Comparison of ENCODE assay signal across 11 mouse cellular contexts in genomic region chr4:97193176-97193575, GRCm38 (mm10). TPM values are rescaled to one million over a fixed set of nuclear protein-coding genes. Genes with fewer than 3 reads are reported as not detected.
DNase-seq lines count a peak whose midpoint lies in the region; ATAC-seq lines count a peak whose summit lies in the region.
"Had no signal": no experiment of that assay in that cellular context is flagged by ENCODE, and none has a peak within 500 bp of the region (broad histone marks: within the 10 kb centered on the region; RNA-seq: fewer than 3 reads in every experiment).

No protein-coding gene starts in this region.

- H3K27ac ChIP-seq in hindbrain, embryonic 11.5 days (ENCODE audit: low read depth, low read length), result no peak overlapping the region
- H3K27ac ChIP-seq in hindbrain, embryonic 10.5 days, result no peak overlapping the region
- H3K27ac ChIP-seq in forebrain, embryonic 15.5 days (replicated peaks), result no peak overlapping the region
- H3K27ac ChIP-seq in heart, embryonic 12.5 days (ENCODE audit: poor library complexity, severe bottlenecking), result no peak overlapping the region

- no peaks in the 10 kb centered on the region for H3K4me1 ChIP-seq in hindbrain, embryonic 11.5 days (replicated peaks; ENCODE audit: control insufficient read depth, insufficient read depth, low read length)
- peaks cover 9% of the 10 kb centered on the region for H3K4me1 ChIP-seq in hindbrain, embryonic 10.5 days (replicated peaks)
- H3K4me1 ChIP-seq in forebrain, embryonic 15.5 days, result peaks cover 9% of the 10 kb centered on the region
- H3K4me1 ChIP-seq in heart, embryonic 12.5 days (replicated peaks), result no peaks in the 10 kb centered on the region

- no peak for ATAC-seq in hindbrain, embryonic 11.5 days (ENCODE audit: low FRiP score)
- ATAC-seq in forebrain, embryonic 15.5 days (replicated peaks), result peak; percentile 64
- ATAC-seq in heart, embryonic 12.5 days (ENCODE audit: insufficient number of reproducible peaks, low FRiP score), result no peak

- no peaks in the 10 kb centered on the region for H3K36me3 ChIP-seq in hindbrain, embryonic 11.5 days (ENCODE audit: control insufficient read depth, insufficient read depth, low read length)
- no peaks in the 10 kb centered on the region for H3K36me3 ChIP-seq in hindbrain, embryonic 10.5 days
- no peaks in the 10 kb centered on the region for H3K36me3 ChIP-seq in forebrain, embryonic 15.5 days
- no peaks in the 10 kb centered on the region for H3K36me3 ChIP-seq in heart, embryonic 12.5 days

- H3K27me3 ChIP-seq in hindbrain, embryonic 11.5 days (ENCODE audit: control insufficient read depth, insufficient read depth, low read length), result no peaks in the 10 kb centered on the region
- H3K27me3 ChIP-seq in hindbrain, embryonic 10.5 days (ENCODE audit: insufficient read depth, poor library complexity, severe bottlenecking), result no peaks in the 10 kb centered on the region
- no peaks in the 10 kb centered on the region for H3K27me3 ChIP-seq in forebrain, embryonic 15.5 days
- H3K27me3 ChIP-seq in heart, embryonic 12.5 days (replicated peaks), result no peaks in the 10 kb centered on the region

- no peaks in the 10 kb centered on the region for H3K9me3 ChIP-seq in hindbrain, embryonic 11.5 days (ENCODE audit: control insufficient read depth, low read length)
- H3K9me3 ChIP-seq in hindbrain, embryonic 10.5 days, result no peaks in the 10 kb centered on the region
- H3K9me3 ChIP-seq in forebrain, embryonic 15.5 days, result no peaks in the 10 kb centered on the region
- no peaks in the 10 kb centered on the region for H3K9me3 ChIP-seq in heart, embryonic 12.5 days (replicated peaks)

- H3K4me3 ChIP-seq in hindbrain, embryonic 11.5 days (ENCODE audit: low read depth, low read length), result no peak overlapping the region
- H3K4me3 ChIP-seq in hindbrain, embryonic 10.5 days, result no peak overlapping the region
- no peak overlapping the region for H3K4me3 ChIP-seq in forebrain, embryonic 15.5 days
- no peak overlapping the region for H3K4me3 ChIP-seq in heart, embryonic 12.5 days

- H3K4me2 ChIP-seq in hindbrain, embryonic 11.5 days (replicated peaks; ENCODE audit: low read depth, low read length), result no peak overlapping the region
- no peak overlapping the region for H3K4me2 ChIP-seq in forebrain, embryonic 15.5 days (replicated peaks)
- H3K4me2 ChIP-seq in heart, embryonic 12.5 days, result no peak overlapping the region

- DNase-seq in hindbrain, embryonic 11.5 days (ENCODE audit: low spot score), result peak; percentile 15
- DNase-seq in hindbrain, embryonic 10.5 days (ENCODE audit: low spot score), result no peak
- peak; percentile 51 for DNase-seq in adrenal gland, postnatal 14 days
- peak; percentile 7 for DNase-seq in lung, postnatal 10 days
- DNase-seq in natural killer cell, adult 2 months (ENCODE audit: low spot score in 2 of 2), result no peak
- no peak for DNase-seq in yolk sac, embryonic 10.5 days (ENCODE audit: low spot score)

- WGBS in hindbrain, embryonic 11.5 days, result 28% methylated on average over 4 of the region's 4 CpGs
- WGBS in hindbrain, embryonic 10.5 days, result 38% methylated on average over 4 of the region's 4 CpGs
- WGBS in forebrain, embryonic 15.5 days, result 5% methylated on average over 4 of the region's 4 CpGs
- 66% methylated on average over 4 of the region's 4 CpGs for WGBS in heart, embryonic 12.5 days

- no peak overlapping the region for H3K9ac ChIP-seq in hindbrain, embryonic 11.5 days (ENCODE audit: low read depth, low read length)
- H3K9ac ChIP-seq in forebrain, embryonic 15.5 days (replicated peaks), result no peak overlapping the region
- no peak overlapping the region for H3K9ac ChIP-seq in heart, embryonic 12.5 days

RNA-seq across cellular contexts. Expression of gene Gm10192, which starts 10.2 kb away (rescaled TPM):
- not detected in 2 replicates for polyA plus RNA-seq in hindbrain, embryonic 11.5 days (2014; fragmentation: Nextera tagmentation; extraction: Ambion mirVana)
- polyA plus RNA-seq in hindbrain, embryonic 10.5 days (2016; fragmentation: Nextera tagmentation; extraction: Ambion mirVana), result not detected in 2 replicates
- not detected in 2 replicates for total RNA-seq in adrenal gland, postnatal 14 days (2021)
- not detected in 2 replicates for polyA plus RNA-seq in forebrain, embryonic 15.5 days (2015; fragmentation: Nextera tagmentation; extraction: Ambion mirVana)
- not detected in 2 replicates for polyA plus RNA-seq in heart, embryonic 12.5 days (2016; fragmentation: Nextera tagmentation; extraction: Ambion mirVana)
- total RNA-seq: adrenal gland, postnatal 36 days; hematopoietic stem cell, adult 5-6 weeks had no signal
- polyA plus RNA-seq: liver, embryonic 16.5 days had no signal

Comparison
In these comparisons a context has a peak if more than half of its experiments do, and no peak if none do; other contexts are left out.
1. DNase-seq: peak in hindbrain, embryonic 11.5 days (single experiment), adrenal gland, postnatal 14 days (single experiment) and lung, postnatal 10 days (single experiment); none in hindbrain, embryonic 10.5 days (single experiment), natural killer cell, adult 2 months (0 of 2) and yolk sac, embryonic 10.5 days (single experiment).